Mouse (Mus musculus) lung, postnatal 0 days (tissue): ENCODE results near the gene Ass1.

Source experiments
- CTCF ChIP-seq: IDR thresholded peaks from 2 replicates; pipeline ENCODE4 v1.5.1; 2016; ENCODE audit warnings: antibody characterized with exemption, mild to moderate bottlenecking
- EP300 ChIP-seq: IDR thresholded peaks from 2 replicates; pipeline ENCODE4 v1.6.1; 2016; ENCODE audit warnings: antibody characterized with exemption, mild to moderate bottlenecking, control low read depth

DNA sequence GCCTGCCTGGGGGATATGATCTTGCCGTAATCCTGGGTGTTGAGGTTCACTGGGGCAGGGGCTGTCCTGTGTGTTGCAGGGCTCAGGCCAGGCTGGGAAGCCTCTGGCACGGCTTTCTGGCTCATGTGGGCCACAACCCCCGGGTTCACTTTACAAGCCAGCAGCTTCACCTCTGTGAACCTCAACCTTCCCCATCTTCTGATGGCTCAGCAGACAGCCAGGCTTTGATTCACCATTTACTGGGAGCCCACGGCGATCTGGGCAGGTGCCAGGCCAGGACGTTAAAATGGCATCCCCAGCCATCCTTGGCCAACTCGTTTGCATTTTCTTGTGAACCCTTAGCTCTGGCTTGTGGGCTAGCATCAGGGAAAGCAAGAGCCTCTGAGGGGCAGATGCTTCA lies 527 bp upstream of the Ass1 start:
- TF ChIP-seq CTCF (no peak), EP300 (no peak)
